Mouse (Mus musculus): ENCODE data around the gene Exoc3l4.

DNA sequence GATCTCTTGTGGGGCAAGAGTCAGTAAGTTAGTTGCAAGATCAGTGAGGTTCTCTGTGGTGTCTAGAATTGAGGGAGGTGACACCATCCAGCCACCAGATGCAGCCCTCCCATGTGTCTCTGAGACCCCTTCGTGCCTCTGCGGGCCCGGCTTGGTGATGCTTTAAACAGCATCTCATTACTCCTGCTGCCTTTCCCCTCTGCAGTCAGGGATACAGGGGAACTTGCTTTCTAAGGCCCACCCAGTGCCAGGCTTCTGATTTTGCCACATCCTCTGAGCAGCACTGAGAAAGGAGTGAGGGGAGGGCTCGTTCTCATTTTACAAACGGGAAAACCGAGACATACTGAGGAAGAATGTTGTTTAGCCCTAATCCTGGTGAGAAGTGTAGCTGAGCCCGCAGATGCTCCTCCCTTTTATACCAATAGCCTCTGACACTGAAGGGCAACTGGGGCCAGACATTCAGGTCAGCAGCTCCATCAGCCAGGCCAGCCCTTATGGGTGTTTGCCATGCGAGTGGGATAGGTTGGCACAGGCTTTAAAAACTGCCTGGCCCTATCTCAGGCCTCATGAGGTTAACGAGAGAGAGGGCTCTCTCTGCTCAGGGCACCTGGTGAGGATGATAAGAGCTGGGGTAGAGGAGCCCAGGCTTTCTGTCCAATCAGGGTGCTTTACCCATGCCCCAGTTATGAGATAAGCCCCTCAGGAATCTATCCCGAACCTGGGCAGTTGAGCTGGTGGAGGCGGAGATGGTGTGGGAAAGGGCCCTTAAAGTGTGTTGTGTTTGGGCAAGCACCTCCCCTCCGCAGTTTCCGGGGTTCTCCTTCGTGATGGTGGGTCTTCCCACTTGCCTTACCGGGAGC lies 26.4 kb downstream of the Exoc3l4 start:
- no peak for TF ChIP-seq CTCF (IDR thresholded peaks at IDR 0.05; ENCODE audit: control insufficient read depth, insufficient read depth, insufficient read length)
- no peak for TF ChIP-seq USF1 (IDR thresholded peaks at IDR 0.05; ENCODE audit: low read depth)
- no peak for TF ChIP-seq CEBPB (IDR thresholded peaks at IDR 0.05; ENCODE audit: low read depth)
- no peak for TF ChIP-seq MYOD1 (IDR thresholded peaks at IDR 0.05; ENCODE audit: control insufficient read depth, insufficient read length, low read depth)
